Mouse (Mus musculus): ENCODE measurements around the gene Trank1. TPM values are rescaled to one million over a fixed set of nuclear protein-coding genes. Genes with fewer than 3 reads are reported as not detected.
A peak's percentile ranks its signal among the peaks of the same experiment; 100 is the strongest.

Gene Trank1
- not detected for total RNA-seq (2021)
- polyA plus RNA-seq (2012; rRNA removed): 0.04 and 0.06 TPM in 2 replicates
- long read RNA-seq: 0 reads

DNA sequence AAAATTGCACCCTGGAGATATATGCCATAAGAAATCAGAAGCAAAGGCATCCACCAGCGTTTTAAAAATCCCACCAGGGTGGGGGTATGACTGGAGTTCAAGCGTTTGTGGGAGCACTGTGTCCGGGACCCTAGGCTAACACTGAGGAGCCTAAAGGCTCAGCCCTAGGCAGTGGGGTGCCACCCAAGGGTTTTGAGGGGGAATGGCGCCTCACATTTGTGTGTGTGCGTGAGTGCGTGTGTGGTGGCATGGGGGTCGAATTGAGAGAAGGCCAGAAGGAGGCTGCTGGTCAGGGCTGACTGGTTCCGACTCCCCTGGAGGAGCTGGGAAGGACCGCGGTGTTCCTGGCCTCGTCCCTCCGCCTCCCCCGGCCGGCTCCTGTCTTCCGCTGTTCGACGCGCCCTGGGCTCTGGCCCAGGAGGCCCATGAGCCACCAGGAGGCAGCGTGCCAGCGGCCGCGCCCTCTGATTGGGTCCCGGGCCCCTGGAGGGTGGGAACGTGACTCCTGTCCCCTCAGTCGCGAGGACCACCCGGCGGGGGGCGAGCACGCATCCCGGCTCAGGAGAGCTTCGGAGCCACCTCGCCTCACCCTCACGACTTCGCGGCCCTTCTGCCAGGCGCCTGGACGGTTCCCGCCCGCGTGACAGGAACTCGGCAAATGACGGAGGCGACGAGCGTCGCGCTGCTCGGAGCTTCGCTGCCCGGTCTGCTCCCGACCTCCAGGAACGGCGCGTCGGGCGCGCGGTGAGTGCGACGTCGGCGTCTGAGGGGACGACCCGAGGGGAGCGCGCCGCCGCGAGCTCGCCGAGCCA is at the start of gene Trank1:
TSS of gene Trank1 (plus strand) at position 709 of the 812 bp plus-strand sequence.
- Histone ChIP-seq H3K36me3 (ENCODE audit: control insufficient read depth, insufficient read depth, low read length) (no peaks in the 10 kb centered on the region), H3K27ac (no peak within 1 kb of the TSS), H3K9ac (ENCODE audit: low read depth, low read length) (no peak within 1 kb of the TSS), H3K79me2 (replicated peaks; ENCODE audit: control insufficient read depth, insufficient read depth, low read length) (no peaks in the 10 kb centered on the region), H3K4me1 (ENCODE audit: control insufficient read depth, insufficient read depth, low read length) (no peaks in the 10 kb centered on the region; the same call in 1 of the 2 replicates), H3K4me3 (peak within 1 kb of the TSS; percentile 9; the same call in 1 of the 2 replicates), H3K27me3 (ENCODE audit: control insufficient read depth, insufficient read depth, low read length) (peaks cover 20% of the 10 kb centered on the region)
- 10% methylated on average over 72 of the region's 72 CpGs for WGBS
- intact Hi-C loops (cut with DNase I): no loop called here
- no peak for DNase-seq
- no peak for TF ChIP-seq POLR2A (IDR thresholded peaks at IDR 0.05; ENCODE audit: insufficient read depth, low read depth, low read length)
- TF ChIP-seq EP300 (IDR thresholded peaks at IDR 0.05; ENCODE audit: insufficient read depth, low read depth, low read length): no peak
- no peak for TF ChIP-seq CTCF (IDR thresholded peaks at IDR 0.05)

GRCm38 (mm10) chr9:111267998-111268397 is 43.5 kb upstream of the Trank1 start:
- Histone ChIP-seq H3K79me2 (replicated peaks; ENCODE audit: control insufficient read depth, insufficient read depth, low read length) (peaks cover 2% of the 10 kb centered on the region; the same call in 1 of the 2 replicates), H3K27ac (no peak overlapping the region), H3K36me3 (ENCODE audit: control insufficient read depth, insufficient read depth, low read length) (peaks cover 3% of the 10 kb centered on the region), H3K27me3 (ENCODE audit: control insufficient read depth, insufficient read depth, low read length) (no peaks in the 10 kb centered on the region), H3K9ac (ENCODE audit: low read depth, low read length) (no peak overlapping the region), H3K4me1 (ENCODE audit: control insufficient read depth, insufficient read depth, low read length) (no peaks in the 10 kb centered on the region; the same call in 1 of the 2 replicates), H3K4me3 (no peak overlapping the region)
- WGBS: 99% methylated on average over 2 of the region's 2 CpGs
- intact Hi-C loops (cut with DNase I): no loop called here
- TF ChIP-seq EP300 (IDR thresholded peaks at IDR 0.05; ENCODE audit: insufficient read depth, low read depth, low read length): no peak
- TF ChIP-seq POLR2A (IDR thresholded peaks at IDR 0.05; ENCODE audit: insufficient read depth, low read depth, low read length): no peak
- TF ChIP-seq CTCF (IDR thresholded peaks at IDR 0.05): no peak
- no peak for DNase-seq

- intact Hi-C loops (cut with DNase I): loop anchor here (10.0 kb wide), 1 partner anchor 866 kb away; the partner anchor contains the start of gene Ptpn23
- Histone ChIP-seq H3K79me2 (replicated peaks; ENCODE audit: control insufficient read depth, insufficient read depth, low read length) (peaks cover 5% of the 10 kb centered on the region), H3K27me3 (ENCODE audit: control insufficient read depth, insufficient read depth, low read length) (no peaks in the 10 kb centered on the region), H3K9ac (ENCODE audit: low read depth, low read length) (peak overlapping the region; percentile 88; the same call in 1 of the 2 replicates), H3K4me1 (ENCODE audit: control insufficient read depth, insufficient read depth, low read length) (peaks cover 13% of the 10 kb centered on the region), H3K4me3 (peak overlapping the region; percentile 92), H3K27ac (peak overlapping the region; percentile 90), H3K36me3 (ENCODE audit: control insufficient read depth, insufficient read depth, low read length) (peaks cover 27% of the 10 kb centered on the region)
- DNase-seq: no peak
- WGBS: 12% methylated on average over 5 of the region's 5 CpGs
- TF ChIP-seq EP300 (IDR thresholded peaks at IDR 0.05; ENCODE audit: insufficient read depth, low read depth, low read length): no peak
- no peak for TF ChIP-seq CTCF (IDR thresholded peaks at IDR 0.05)
- no peak for TF ChIP-seq POLR2A (IDR thresholded peaks at IDR 0.05; ENCODE audit: insufficient read depth, low read depth, low read length)
These were observed 40.9 kb upstream of the Trank1 start for GRCm38 (mm10) chr9:111270606-111271005.

DNA sequence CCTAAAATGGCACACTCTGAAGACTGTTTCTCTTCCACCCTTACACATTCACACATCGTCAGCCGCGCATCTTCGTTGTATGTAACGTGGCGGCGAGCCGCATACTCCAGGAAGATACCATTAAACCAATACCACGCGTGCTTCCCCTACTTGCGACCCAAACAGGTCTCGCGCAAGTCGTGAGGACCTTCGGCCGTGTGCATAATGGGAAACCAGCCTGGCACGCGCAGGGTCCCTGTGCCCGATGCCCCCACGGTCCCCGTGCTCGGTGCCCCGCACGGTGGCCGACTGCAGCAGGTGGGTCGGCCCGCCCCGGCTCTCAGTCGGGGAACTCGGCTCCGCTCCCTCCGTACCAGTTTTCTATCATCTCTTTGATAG is 40.5 kb upstream of the Trank1 start:
- Histone ChIP-seq H3K27ac (peak overlapping the region; percentile 90), H3K9ac (ENCODE audit: low read depth, low read length) (peak overlapping the region; percentile 88), H3K27me3 (ENCODE audit: control insufficient read depth, insufficient read depth, low read length) (no peaks in the 10 kb centered on the region), H3K4me1 (ENCODE audit: control insufficient read depth, insufficient read depth, low read length) (peaks cover 14% of the 10 kb centered on the region), H3K36me3 (ENCODE audit: control insufficient read depth, insufficient read depth, low read length) (peaks cover 32% of the 10 kb centered on the region), H3K79me2 (replicated peaks; ENCODE audit: control insufficient read depth, insufficient read depth, low read length) (peaks cover 5% of the 10 kb centered on the region), H3K4me3 (peak overlapping the region; percentile 92)
- DNase-seq: no peak
- intact Hi-C loops (cut with DNase I): loop anchor here (10.0 kb wide), 1 partner anchor 866 kb away; the partner anchor contains the start of gene Ptpn23
- WGBS: under 1% methylated on average over 32 of the region's 32 CpGs
- no peak for TF ChIP-seq EP300 (IDR thresholded peaks at IDR 0.05; ENCODE audit: insufficient read depth, low read depth, low read length)
- no peak for TF ChIP-seq POLR2A (IDR thresholded peaks at IDR 0.05; ENCODE audit: insufficient read depth, low read depth, low read length)
- TF ChIP-seq CTCF (IDR thresholded peaks at IDR 0.05): no peak

DNA sequence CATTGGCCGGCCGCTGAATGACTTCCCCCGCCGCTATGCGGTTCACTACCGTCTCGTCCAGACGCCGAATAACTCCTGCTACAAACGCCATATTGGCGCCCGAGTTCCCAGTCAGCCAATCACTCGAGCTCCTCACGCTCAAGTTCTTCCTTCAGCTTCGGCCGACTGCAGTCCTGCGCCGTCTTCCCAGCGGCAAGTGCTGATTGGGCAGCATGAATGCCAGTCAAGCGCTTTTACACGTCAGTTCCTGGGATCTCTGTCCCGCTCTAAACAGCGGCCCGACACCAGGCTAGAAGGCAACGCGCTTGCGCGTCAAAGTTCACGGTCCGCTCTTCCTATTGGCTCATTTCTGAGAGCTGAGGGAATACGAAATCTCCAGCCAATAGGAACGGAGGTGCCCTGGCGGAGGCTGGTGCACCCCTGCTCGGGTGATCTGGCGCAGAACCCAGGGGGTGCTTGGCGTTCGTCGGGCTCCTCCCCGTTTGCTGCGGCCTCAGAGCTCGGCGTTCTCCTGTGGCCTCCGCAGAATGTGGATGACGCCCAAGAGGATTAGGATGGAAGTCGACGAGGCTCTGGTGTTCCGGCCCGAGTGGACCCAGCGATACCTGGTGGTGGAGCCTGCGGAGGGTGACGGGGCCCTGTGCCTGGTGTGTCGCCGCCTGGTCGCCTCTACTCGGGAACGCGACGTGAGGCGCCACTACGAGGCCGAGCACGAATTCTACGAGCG is 39.9 kb upstream of the Trank1 start, which contains the start of the genes Mlh1 and Epm2aip1:
TSS of gene Mlh1 (minus strand) at position 358 of the 727 bp plus-strand sequence.
TSS of gene Epm2aip1 (plus strand) at position 496 of the 727 bp plus-strand sequence.
- DNase-seq: peak; percentile 99 to 100
- Histone ChIP-seq H3K9ac (ENCODE audit: low read depth, low read length) (peak within 1 kb of the TSS; percentile 94), H3K4me3 (peak within 1 kb of the TSS; percentile 92), H3K4me1 (ENCODE audit: control insufficient read depth, insufficient read depth, low read length) (peaks cover 15% of the 10 kb centered on the region), H3K79me2 (replicated peaks; ENCODE audit: control insufficient read depth, insufficient read depth, low read length) (peaks cover 5% of the 10 kb centered on the region), H3K27me3 (ENCODE audit: control insufficient read depth, insufficient read depth, low read length) (no peaks in the 10 kb centered on the region), H3K36me3 (ENCODE audit: control insufficient read depth, insufficient read depth, low read length) (peaks cover 37% of the 10 kb centered on the region), H3K27ac (peak within 1 kb of the TSS; percentile 94)
- TF ChIP-seq CTCF (IDR thresholded peaks at IDR 0.05) (no peak), EP300 (IDR thresholded peaks at IDR 0.05; ENCODE audit: insufficient read depth, low read depth, low read length) (peak; percentile 9; the same call in 1 of the 2 replicates), POLR2A (IDR thresholded peaks at IDR 0.05; ENCODE audit: insufficient read depth, low read depth, low read length) (peak; percentile 94)
- WGBS: under 1% methylated on average over 64 of the region's 64 CpGs
- intact Hi-C loops (cut with DNase I): loop anchor here (10.0 kb wide), 1 partner anchor 867 kb away; the partner anchor contains the start of gene Ptpn23

Measured in heart, adult 2 months (tissue).